Mouse (Mus musculus): ENCODE measurements around the gene Ago1. TPM values are rescaled to one million over a fixed set of nuclear protein-coding genes. Genes with fewer than 3 reads are reported as not detected.

The Ago1 gene
- total RNA-seq, 2 experiments from 2014 or later: 11.2 to 13.5 TPM

GRCm38 (mm10) chr4:126428682-126429346 lies 39.6 kb downstream of the Ago1 start:
- intact Hi-C loops (cut with DNase I): loop anchor here (2.0 kb wide), 1 partner anchor 40 kb away; the partner anchor contains the start of gene Ago1
- no peak for DNase-seq

- DNase-seq: no peak
- intact Hi-C loops (cut with DNase I): no loop called here
These were observed 44.5 kb downstream of the Ago1 start for GRCm38 (mm10) chr4:126423866-126424265.

GRCm38 (mm10) chr4:126415707-126416106 lies 52.7 kb downstream of the Ago1 start:
- no peak for DNase-seq
- intact Hi-C loops (cut with DNase I): no loop called here

- DNase-seq: no peak
- intact Hi-C loops (cut with DNase I): no loop called here
These were observed 55.9 kb downstream of the Ago1 start for GRCm38 (mm10) chr4:126412526-126412925.

Other genes starting within 250 kb of the Ago1 start
- 100 to 1,000 TPM; 248 to 259 TPM for gene Map7d1, start 212.2 kb downstream of the Ago1 start, total RNA-seq (2021)
- 10 to 100 TPM; 45.9 to 46.3 TPM for gene Trappc3, start 206.3 kb downstream of the Ago1 start, total RNA-seq (2021)
- under 1 TPM; 0.61 to 0.62 TPM for gene Col8a2, start 181.8 kb downstream of the Ago1 start, total RNA-seq (2021)
- 10 to 100 TPM; 12.2 TPM for gene Adprhl2, start 146.9 kb downstream of the Ago1 start, total RNA-seq (2021)
- gene Tekt2, start 142.9 kb downstream of the Ago1 start, total RNA-seq (2021): under 1 TPM; 0.44 to 0.84 TPM
- 10 to 100 TPM in 1 of 2 experiments, 1 to 10 TPM in 1; 9.0 to 11.7 TPM for gene Ago3, start 39.0 kb downstream of the Ago1 start, total RNA-seq (2021)
- gene Ago4, start 64.9 kb upstream of the Ago1 start, total RNA-seq (2021): 1 to 10 TPM; 9.2 to 9.7 TPM
- gene Clspn, start 88.4 kb upstream of the Ago1 start, total RNA-seq (2021): under 1 TPM; 0.53 to 0.84 TPM
- 10 to 100 TPM; 10.7 to 10.8 TPM for gene 5730409E04Rik, start 141.2 kb upstream of the Ago1 start, total RNA-seq (2021)
- 100 to 1,000 TPM; 116 to 125 TPM for gene Psmb2, start 209.0 kb upstream of the Ago1 start, total RNA-seq (2021)

Data from heart, postnatal 36 days (tissue).